Mouse (Mus musculus) CH12.LX (cell line): ENCODE data around the gene Slc9c1. TPM values are rescaled to one million over a fixed set of nuclear protein-coding genes. Genes with fewer than 3 reads are reported as not detected.

Source experiments
- DNase-seq: peaks from one replicate; pipeline ENCODE4 v3.0.0-alpha.2; 2013; ENCODE audit errors: extremely low read depth
- H3K27ac ChIP-seq: 2 replicates; pipeline ENCODE4 v1.5.1; 2012; ENCODE audit warnings: low read depth, mild to moderate bottlenecking, control low read depth, moderate library complexity; ENCODE audit not compliant: insufficient read depth
- H3K27me3 ChIP-seq: replicated peaks from 2 replicates; pipeline ENCODE3; 2012; ENCODE audit warnings: inconsistent platforms
- H3K36me3 ChIP-seq, 2 experiments: replicated peaks in 1 of 2; 2 replicates each; pipeline versions ENCODE3 to v1.6.1; 2012; ENCODE audit warnings: inconsistent platforms in 1 of 2, low read length in 1 of 2, mild to moderate bottlenecking in 1 of 2, mixed read lengths in 1 of 2, moderate library complexity in 1 of 2; ENCODE audit not compliant: control insufficient read depth in 1 of 2, insufficient read depth in 1 of 2
- H3K4me1 ChIP-seq, 2 experiments: 2 replicates each; pipeline ENCODE4 v1.6.1; 2012; ENCODE audit warnings: inconsistent platforms in 1 of 2, moderate library complexity in 1 of 2; ENCODE audit not compliant: insufficient read depth in 2 of 2, control insufficient read depth in 1 of 2
- H3K4me2 ChIP-seq: 2 replicates; pipeline ENCODE4 v1.6.1; 2012; ENCODE audit warnings: low read depth, mild to moderate bottlenecking, control low read depth; ENCODE audit not compliant: poor library complexity, insufficient read depth, severe bottlenecking
- H3K4me3 ChIP-seq, 3 experiments: fragments of 150-350 bp in 1 of 3; sonication (generic) in 1 of 3; replicated peaks in 1 of 3; 2 replicates each; pipeline versions ENCODE3 to v1.5.1; 2011 to 2012; ENCODE audit warnings: low read depth in 2 of 3, low read length in 2 of 3, mild to moderate bottlenecking in 2 of 3, moderate library complexity in 2 of 3, control low read depth in 1 of 3, improper control_type of control experiment in 1 of 3, inconsistent platforms in 1 of 3, mixed read lengths in 1 of 3; ENCODE audit not compliant: poor library complexity in 1 of 3
- H3K79me2 ChIP-seq: replicated peaks from 2 replicates; pipeline ENCODE4 v1.6.1; 2012; ENCODE audit warnings: mild to moderate bottlenecking, moderate library complexity; ENCODE audit not compliant: control insufficient read depth, poor library complexity, insufficient read depth, severe bottlenecking; ENCODE audit errors: extremely low read depth
- H3K9ac ChIP-seq: 2 replicates; pipeline ENCODE4 v1.6.1; 2012; ENCODE audit warnings: low read depth, mild to moderate bottlenecking, control low read depth, moderate library complexity; ENCODE audit not compliant: insufficient read depth
- H3K9me3 ChIP-seq: replicated peaks from 2 replicates; pipeline ENCODE3; 2012; ENCODE audit warnings: low read length, inconsistent platforms, mixed read lengths
- JUN ChIP-seq: IDR thresholded peaks from 2 replicates; pipeline ENCODE4 v1.6.1; 2011; ENCODE audit warnings: low read depth, mild to moderate bottlenecking, low read length, improper control_type of control experiment, moderate library complexity; ENCODE audit not compliant: insufficient read depth
- MAFK ChIP-seq: IDR thresholded peaks from 2 replicates; pipeline ENCODE4 v1.6.1; 2011; ENCODE audit warnings: low read length, improper control_type of control experiment; ENCODE audit not compliant: insufficient replicate concordance
- MXI1 ChIP-seq: IDR thresholded peaks from 2 replicates; pipeline ENCODE4 v1.6.1; 2011; ENCODE audit warnings: mild to moderate bottlenecking, low read depth, low read length, improper control_type of control experiment
- PAX5 ChIP-seq: IDR thresholded peaks from 2 replicates; pipeline ENCODE4 v1.6.1; 2012; ENCODE audit warnings: low read length, inconsistent platforms, mixed read lengths
- UBTF ChIP-seq: IDR thresholded peaks from 2 replicates; pipeline ENCODE4 v1.6.1; 2012; ENCODE audit warnings: low read depth, mild to moderate bottlenecking, inconsistent platforms, low read length, improper control_type of control experiment, moderate library complexity
- USF2 ChIP-seq: conservative IDR thresholded peaks from 2 replicates; pipeline ENCODE4 v1.6.1; 2011; ENCODE audit warnings: low read depth, low read length, improper control_type of control experiment
- ZKSCAN1 ChIP-seq: IDR thresholded peaks from 2 replicates; pipeline ENCODE4 v1.6.1; 2012; ENCODE audit warnings: low read depth, inconsistent platforms, low read length, improper control_type of control experiment, borderline replicate concordance
- ZMIZ1 ChIP-seq: IDR thresholded peaks from 2 replicates; pipeline ENCODE4 v1.6.1; 2012; ENCODE audit warnings: low read depth, mild to moderate bottlenecking, inconsistent platforms, low read length, improper control_type of control experiment
- ZNF384 ChIP-seq: IDR thresholded peaks from 2 replicates; pipeline ENCODE4 v1.6.1; 2012; ENCODE audit warnings: low read depth, low read length, improper control_type of control experiment, inconsistent platforms
- dilution Hi-C: fragments of 300-500 bp; cut with MboI; formaldehyde crosslinking; loops from 2 replicates; pipeline ENCODE4 v1.14.3; 2020; ENCODE audit warnings: low sequenced_read_pairs; ENCODE audit not compliant: extremely low pct_unique_long_range_greater_than_20kb, extremely low pct_ligation_motif_present
- in situ Hi-C: fragments of 300-500 bp; cut with MboI; formaldehyde crosslinking; loops from 3 replicates; pipeline ENCODE4 v1.14.3; 2019; ENCODE audit warnings: low sequenced_read_pairs, low pct_ligation_motif_present, low pct_unique_long_range_greater_than_20kb, mixed read lengths
- polyA plus RNA-seq: library from polyadenylated mRNA; unstranded; fragments of >175 nt; gene quantifications from 2 replicates; pipeline ENCODE4 v1.2.1, GENCODE M21; 2012; ENCODE audit warnings: low read depth; ENCODE audit not compliant: insufficient read length
- total RNA-seq, 2 experiments: library from RNA; depleted of rRNA; stranded (reverse); fragments of 300-350 nt in 1 of 2; fragments of >200 nt in 1 of 2; gene quantifications; 2 replicates each; pipeline ENCODE4 v1.2.3; 2012 to 2014

Gene Slc9c1
- total and polyA plus RNA-seq, 3 experiments = not detected

GRCm38 (mm10) chr16:45654465-45654864 is 119.4 kb downstream of the Slc9c1 start:
- no peak for TF ChIP-seq ZKSCAN1
- no peak for TF ChIP-seq UBTF
- TF ChIP-seq PAX5 = no peak
- TF ChIP-seq MXI1 = no peak
- TF ChIP-seq ZMIZ1 = no peak
- no peak for TF ChIP-seq MAFK
- TF ChIP-seq JUN = no peak
- TF ChIP-seq USF2 = no peak
- TF ChIP-seq ZNF384 = no peak
- TF ChIP-seq, all 38 proteins: peak for 0
- H3K27ac ChIP-seq = no peak overlapping the region
- no peak for DNase-seq
- dilution Hi-C loops = no loop called here
- H3K36me3 ChIP-seq = no peaks in the 10 kb centered on the region
- H3K4me1 ChIP-seq = no peaks in the 10 kb centered on the region
- H3K4me2 ChIP-seq = no peak overlapping the region
- H3K9ac ChIP-seq = no peak overlapping the region
- H3K27me3 ChIP-seq = no peaks in the 10 kb centered on the region
- H3K79me2 ChIP-seq = no peaks in the 10 kb centered on the region
- in situ Hi-C loops = no loop called here
- no peaks in the 10 kb centered on the region for H3K9me3 ChIP-seq
- H3K4me3 ChIP-seq = no peak overlapping the region

Other genes starting within 250 kb of the Slc9c1 start
- 63.0 and 77.5 TPM in 2 replicates for gene Cd200, start 126.3 kb upstream of the Slc9c1 start, total RNA-seq (2012; rRNA removed)
- 13.7 and 15.1 TPM in 2 replicates for gene Cd200, start 126.3 kb upstream of the Slc9c1 start, total RNA-seq (2014; rRNA removed)
- 15.3 and 17.0 TPM in 2 replicates for gene Cd200, start 126.3 kb upstream of the Slc9c1 start, polyA plus RNA-seq
- 0.04 and 0.08 TPM in 2 replicates for gene Gm609, start 42.3 kb upstream of the Slc9c1 start, total RNA-seq (2012; rRNA removed)
- not detected in 2 replicates for gene Gm609, start 42.3 kb upstream of the Slc9c1 start, total RNA-seq (2014; rRNA removed)
- gene Gm609, start 42.3 kb upstream of the Slc9c1 start, polyA plus RNA-seq = not detected in 2 replicates
- 0.13 TPM in 1 of 2 replicates, not detected in the other for gene Gm17783, start 3.3 kb upstream of the Slc9c1 start, total RNA-seq (2012; rRNA removed)
- not detected in 2 replicates for gene Gm17783, start 3.3 kb upstream of the Slc9c1 start, total RNA-seq (2014; rRNA removed)
- gene Gm17783, start 3.3 kb upstream of the Slc9c1 start, polyA plus RNA-seq = not detected in 2 replicates
- not detected in 2 replicates for gene Gcsam, start 75.1 kb downstream of the Slc9c1 start, total RNA-seq (2012; rRNA removed)
- not detected in 2 replicates for gene Gcsam, start 75.1 kb downstream of the Slc9c1 start, total RNA-seq (2014; rRNA removed)
- gene Gcsam, start 75.1 kb downstream of the Slc9c1 start, polyA plus RNA-seq = not detected in 2 replicates
- not detected in 2 replicates for gene BC016579, start 118.8 kb downstream of the Slc9c1 start, total RNA-seq (2012; rRNA removed)
- not detected in 2 replicates for gene BC016579, start 118.8 kb downstream of the Slc9c1 start, total RNA-seq (2014; rRNA removed)
- not detected in 2 replicates for gene BC016579, start 118.8 kb downstream of the Slc9c1 start, polyA plus RNA-seq
- not detected in 2 replicates for gene Tmprss7, start 158.3 kb downstream of the Slc9c1 start, total RNA-seq (2012; rRNA removed)
- not detected in 2 replicates for gene Tmprss7, start 158.3 kb downstream of the Slc9c1 start, total RNA-seq (2014; rRNA removed)
- not detected in 2 replicates for gene Tmprss7, start 158.3 kb downstream of the Slc9c1 start, polyA plus RNA-seq
- gene Tagln3, start 189.3 kb downstream of the Slc9c1 start, total RNA-seq (2012; rRNA removed) = 0.17 and 0.21 TPM in 2 replicates
- gene Tagln3, start 189.3 kb downstream of the Slc9c1 start, total RNA-seq (2014; rRNA removed) = 0.19 TPM in 1 of 2 replicates, not detected in the other
- gene Tagln3, start 189.3 kb downstream of the Slc9c1 start, polyA plus RNA-seq = 0.69 and 0.79 TPM in 2 replicates
- 13.8 and 14.1 TPM in 2 replicates for gene Abhd10, start 207.6 kb downstream of the Slc9c1 start, total RNA-seq (2012; rRNA removed)
- gene Abhd10, start 207.6 kb downstream of the Slc9c1 start, total RNA-seq (2014; rRNA removed) = 19.3 and 20.1 TPM in 2 replicates
- 18.2 and 20.5 TPM in 2 replicates for gene Abhd10, start 207.6 kb downstream of the Slc9c1 start, polyA plus RNA-seq